Mouse (Mus musculus): ENCODE results near the gene Stpg4. TPM values are rescaled to one million over a fixed set of nuclear protein-coding genes. Genes with fewer than 3 reads are reported as not detected.
A peak's percentile ranks its signal among the peaks of the same experiment; 100 is the strongest.

Gene Stpg4
- total RNA-seq (2015) (1.0 TPM in 1 of 2 replicates, not detected in the other), total RNA-seq (2017) (not detected in 2 replicates)

GRCm38 (mm10) chr17:87427511-87427910 lies at the start of gene Stpg4:
TSS of gene Stpg4 (minus strand) at chr17:87427741.
- ATAC-seq (replicated peaks; ENCODE audit: poor library complexity) = no peak

- ATAC-seq (replicated peaks; ENCODE audit: poor library complexity) = no peak
Observed at GRCm38 (mm10) chr17:87475356-87475755, 47.8 kb upstream of the Stpg4 start.

GRCm38 (mm10) chr17:87474501-87474795 lies 46.9 kb upstream of the Stpg4 start:
- no peak for ATAC-seq (replicated peaks; ENCODE audit: poor library complexity)

GRCm38 (mm10) chr17:87473736-87474500 lies 46.4 kb upstream of the Stpg4 start:
- peak; percentile 57 for ATAC-seq (replicated peaks; ENCODE audit: poor library complexity)

GRCm38 (mm10) chr17:87473441-87473735 lies 45.8 kb upstream of the Stpg4 start:
- no peak for ATAC-seq (replicated peaks; ENCODE audit: poor library complexity)

- no peak for ATAC-seq (replicated peaks; ENCODE audit: poor library complexity)
Observed at GRCm38 (mm10) chr17:87472879-87473278, 45.3 kb upstream of the Stpg4 start.

GRCm38 (mm10) chr17:87471661-87472060 lies 44.1 kb upstream of the Stpg4 start:
- ATAC-seq (replicated peaks; ENCODE audit: poor library complexity) = no peak

- ATAC-seq (replicated peaks; ENCODE audit: poor library complexity) = peak; percentile 38
Observed at GRCm38 (mm10) chr17:87470797-87471196, 43.3 kb upstream of the Stpg4 start.

- ATAC-seq (replicated peaks; ENCODE audit: poor library complexity) = no peak
Observed at GRCm38 (mm10) chr17:87470282-87470681, 42.7 kb upstream of the Stpg4 start.

GRCm38 (mm10) chr17:87469428-87469827 lies 41.9 kb upstream of the Stpg4 start:
- peak; percentile 27 for ATAC-seq (replicated peaks; ENCODE audit: poor library complexity)

GRCm38 (mm10) chr17:87468616-87469015 lies 41.1 kb upstream of the Stpg4 start:
- ATAC-seq (replicated peaks; ENCODE audit: poor library complexity) = no peak

GRCm38 (mm10) chr17:87461499-87461896 lies 34.0 kb upstream of the Stpg4 start:
- ATAC-seq (replicated peaks; ENCODE audit: poor library complexity) = peak; percentile 47

GRCm38 (mm10) chr17:87460669-87461498 lies 33.3 kb upstream of the Stpg4 start:
- no peak for ATAC-seq (replicated peaks; ENCODE audit: poor library complexity)

GRCm38 (mm10) chr17:87459750-87460668 lies 32.5 kb upstream of the Stpg4 start:
- ATAC-seq (replicated peaks; ENCODE audit: poor library complexity) = peak; percentile 12; the same call in 1 of the 2 replicates

GRCm38 (mm10) chr17:87458911-87459749 lies 31.6 kb upstream of the Stpg4 start:
- peak; percentile 75 for ATAC-seq (replicated peaks; ENCODE audit: poor library complexity)

- no peak for ATAC-seq (replicated peaks; ENCODE audit: poor library complexity)
Observed at GRCm38 (mm10) chr17:87457961-87458360, 30.4 kb upstream of the Stpg4 start.

GRCm38 (mm10) chr17:87454121-87454520 lies 26.6 kb upstream of the Stpg4 start:
- no peak for ATAC-seq (replicated peaks; ENCODE audit: poor library complexity)

GRCm38 (mm10) chr17:87453336-87453735 lies 25.8 kb upstream of the Stpg4 start:
- no peak for ATAC-seq (replicated peaks; ENCODE audit: poor library complexity)

- no peak for ATAC-seq (replicated peaks; ENCODE audit: poor library complexity)
Observed at GRCm38 (mm10) chr17:87448881-87449280, 21.3 kb upstream of the Stpg4 start.

GRCm38 (mm10) chr17:87448339-87448738 lies 20.8 kb upstream of the Stpg4 start:
- no peak for ATAC-seq (replicated peaks; ENCODE audit: poor library complexity)

All from megakaryocyte progenitor cell, adult 5-6 weeks (primary cell).